Mouse (Mus musculus): ENCODE results near the gene Prkd3.

The Prkd3 gene

DNA sequence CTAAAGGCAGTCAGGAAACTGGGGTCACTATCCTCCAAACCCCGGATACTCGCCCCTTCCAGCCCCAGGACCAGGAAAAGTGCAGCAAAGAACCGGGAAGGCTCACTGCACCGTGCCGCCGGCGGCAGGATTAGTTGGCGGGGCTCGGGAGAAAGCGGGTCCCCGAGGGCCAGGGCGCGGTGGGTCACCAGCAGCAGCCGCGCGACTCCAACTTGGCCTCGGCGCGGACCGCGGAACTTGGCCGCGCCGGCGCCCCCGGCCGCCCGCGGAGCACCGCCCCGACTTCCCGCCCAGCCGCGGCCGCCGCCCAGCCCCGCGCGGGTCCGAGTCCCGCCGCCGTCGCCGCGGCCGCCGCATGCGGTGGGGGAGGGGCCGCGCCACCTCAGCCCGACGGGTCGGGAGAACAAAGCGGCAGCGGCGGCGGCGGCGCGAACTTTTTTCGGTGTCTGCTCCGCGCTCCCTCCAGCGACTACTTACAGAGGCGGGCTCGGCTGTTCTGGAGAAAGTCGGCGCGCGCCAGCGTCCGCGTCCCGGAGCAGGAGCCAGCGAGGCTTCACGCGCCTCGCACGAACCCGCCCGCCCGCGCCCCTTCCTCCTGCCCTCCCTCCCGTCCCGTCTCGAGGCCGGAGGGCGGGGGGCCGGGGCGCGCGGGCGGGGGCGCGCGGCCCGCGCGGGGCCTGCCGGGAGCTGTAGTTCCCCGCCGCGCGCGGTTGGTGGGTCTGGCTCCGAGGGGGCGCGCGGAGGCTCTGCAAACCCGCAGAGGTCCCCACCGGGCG is at the start of gene Prkd3:
Gene Prkd3, minus strand, starts transcription at position 609 of the 776 bp plus-strand sequence.
- DNase-seq (ENCODE audit: low read depth), result no peak

DNA sequence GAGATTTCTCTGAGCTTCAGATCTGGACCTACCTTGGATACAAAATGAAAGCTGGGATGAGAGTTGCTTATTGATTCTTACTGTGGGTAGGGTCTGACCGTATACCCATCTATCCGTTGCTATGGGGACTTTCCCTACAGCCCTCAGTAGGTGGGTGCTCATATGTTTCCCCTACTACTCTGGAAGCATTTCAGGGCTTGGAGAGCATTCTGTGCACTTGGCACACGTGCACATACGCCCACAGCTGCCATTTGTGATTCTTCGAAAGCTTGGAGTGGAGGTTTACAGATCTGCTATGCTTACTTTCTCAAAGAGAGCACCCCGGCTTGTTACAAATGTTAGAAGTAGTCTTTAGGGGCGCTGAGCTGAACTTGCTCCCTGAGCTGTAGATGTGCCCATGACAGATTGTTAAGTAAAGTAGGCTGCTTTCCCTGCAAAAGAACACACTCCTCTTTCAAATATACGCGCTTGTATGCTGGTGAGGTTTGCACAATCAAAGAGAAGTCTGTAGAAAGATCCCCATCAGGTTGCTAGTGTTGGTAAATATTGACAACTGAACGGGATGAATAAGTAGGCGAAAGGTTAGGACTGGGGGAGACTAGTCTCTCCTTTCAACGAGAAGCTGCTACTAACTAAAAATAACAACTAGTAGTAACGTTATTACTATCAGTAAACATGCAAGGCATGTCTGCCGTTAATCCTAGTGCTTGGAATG is 49.3 kb upstream of the Prkd3 start:
- DNase-seq (ENCODE audit: low read depth), result no peak

DNA sequence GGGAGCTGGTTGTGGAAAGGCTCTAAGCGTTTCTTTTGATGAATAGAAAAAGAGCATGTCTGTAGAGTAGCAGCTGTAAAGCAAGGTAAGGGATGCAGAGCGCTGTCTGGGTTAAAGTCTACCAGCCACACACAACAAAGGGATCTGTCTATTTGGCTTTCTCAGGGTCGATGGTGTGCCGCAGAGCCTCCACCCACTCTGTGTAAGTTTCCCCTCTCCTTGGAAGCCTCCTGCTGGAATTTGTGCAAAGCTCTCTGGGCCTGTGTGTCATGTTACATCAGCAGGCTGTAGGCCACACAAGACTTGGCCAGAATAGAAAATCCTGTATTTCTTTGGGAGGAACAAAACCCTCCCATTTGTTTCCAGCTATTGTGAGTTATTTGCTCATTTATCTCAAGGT is 48.4 kb upstream of the Prkd3 start:
- DNase-seq (ENCODE audit: low read depth), result no peak

DNA sequence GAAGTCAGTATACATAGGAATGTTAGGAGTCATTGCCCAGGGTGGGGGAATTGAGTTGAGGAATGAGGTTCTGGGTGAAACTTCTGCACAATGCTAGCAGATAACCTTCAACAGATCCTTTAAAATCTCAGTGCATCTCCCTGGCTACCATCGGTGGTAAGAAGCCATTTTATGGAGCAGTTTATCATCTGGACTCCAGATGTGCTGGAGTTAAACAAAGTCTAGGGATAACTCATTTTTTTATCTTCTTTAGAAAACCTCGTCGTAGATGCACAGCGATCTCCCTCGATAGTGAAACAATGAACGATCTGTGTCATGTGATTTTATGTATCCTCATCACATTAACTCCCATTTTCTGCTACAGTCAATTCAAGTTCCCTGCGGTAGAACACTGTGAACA is 48.0 kb upstream of the Prkd3 start:
- DNase-seq (ENCODE audit: low read depth), result no peak

DNA sequence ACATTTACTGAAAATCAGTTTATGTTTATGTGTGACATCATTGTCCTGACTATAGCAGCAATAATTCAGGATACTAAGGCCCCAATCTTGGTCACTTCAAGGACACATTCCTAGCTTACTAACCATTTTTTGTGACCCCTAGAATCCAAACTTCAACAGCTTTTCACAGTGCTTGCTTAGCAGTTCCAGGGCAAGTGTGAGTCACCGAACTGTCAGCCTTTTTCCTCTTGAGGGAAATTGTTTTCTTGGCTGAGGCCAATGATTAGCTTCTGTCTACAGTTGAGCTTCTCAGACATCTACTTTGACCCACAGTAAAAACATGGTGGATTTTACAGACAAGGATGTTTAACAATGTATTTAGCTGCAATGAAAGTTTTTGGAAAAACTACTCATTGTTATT is 43.6 kb upstream of the Prkd3 start:
- DNase-seq (ENCODE audit: low read depth), result peak; percentile 41

DNA sequence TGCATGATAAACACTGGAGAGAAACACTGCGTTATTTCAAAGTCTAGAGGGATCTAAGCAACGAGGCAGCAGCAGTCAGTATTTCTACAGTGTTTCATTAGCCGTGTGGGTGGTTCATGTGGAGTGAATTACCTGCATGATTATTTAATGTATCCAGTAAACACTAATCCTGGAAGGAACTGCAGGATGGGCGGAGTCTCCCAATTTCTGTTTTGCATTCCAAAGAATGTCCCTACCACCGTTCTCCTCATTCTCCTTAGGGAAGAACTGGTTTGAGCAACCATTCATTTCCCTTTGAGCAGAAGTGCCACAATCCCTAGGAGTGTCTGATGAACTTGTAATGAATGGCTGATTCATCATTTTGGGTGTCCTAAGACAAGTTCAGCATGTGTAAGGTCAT is 39.6 kb upstream of the Prkd3 start:
- no peak for DNase-seq (ENCODE audit: low read depth)

DNA sequence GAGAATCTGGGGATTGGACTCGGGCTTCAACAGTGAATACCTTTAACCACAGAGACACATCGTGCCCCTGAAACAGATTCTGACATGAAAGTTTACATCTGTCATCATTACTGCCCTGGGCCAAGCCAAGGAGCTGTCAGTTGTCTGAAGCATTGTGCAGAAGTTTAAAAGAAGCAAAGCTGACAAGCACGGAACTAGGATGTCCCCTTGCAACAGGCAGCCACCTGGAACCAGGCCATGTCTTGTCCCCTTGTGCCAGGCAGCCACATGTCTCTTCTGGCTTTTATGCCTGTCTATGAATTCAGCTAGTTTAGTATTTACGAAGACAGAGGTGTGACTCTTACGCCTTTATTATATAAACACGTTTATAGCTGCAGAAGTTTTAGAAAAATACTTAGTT is 37.7 kb upstream of the Prkd3 start:
- no peak for DNase-seq (ENCODE audit: low read depth)

DNA sequence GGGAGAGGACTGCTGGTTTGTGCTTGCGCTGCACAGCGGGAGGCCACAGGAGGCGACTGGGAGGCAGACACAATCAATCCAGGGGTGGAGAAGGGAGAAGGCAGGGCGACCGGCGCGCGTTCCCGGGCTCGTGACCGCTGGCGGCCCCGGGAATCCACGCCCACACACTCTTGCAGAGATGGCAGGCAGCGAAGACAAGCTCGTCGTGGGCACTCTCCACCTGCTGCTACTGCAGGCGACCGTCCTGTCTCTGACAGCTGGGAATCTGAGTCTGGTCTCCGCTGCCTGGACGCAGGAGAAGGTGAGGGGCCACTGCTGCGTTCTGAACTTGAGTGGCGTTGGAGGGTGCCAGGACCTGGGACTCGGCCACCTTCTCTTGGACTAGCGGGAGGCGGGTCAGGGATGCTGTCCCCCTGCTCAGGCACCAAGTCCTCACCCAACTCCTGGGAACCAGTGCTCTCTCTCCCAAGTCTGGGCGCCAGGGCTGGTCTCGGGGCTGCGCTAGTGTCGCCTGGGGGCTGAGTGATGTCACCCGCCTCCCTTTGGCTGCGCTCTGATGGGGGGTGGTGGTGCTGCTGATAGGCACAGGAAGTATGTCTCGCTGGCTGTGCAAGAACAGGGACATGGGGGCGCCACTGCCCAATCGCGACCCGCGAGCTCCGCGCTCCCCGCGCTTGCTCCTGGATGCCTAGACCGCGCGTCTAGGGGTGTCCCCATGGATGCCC is 31.6 kb upstream of the Prkd3 start:
- DNase-seq (ENCODE audit: low read depth), result no peak

DNA sequence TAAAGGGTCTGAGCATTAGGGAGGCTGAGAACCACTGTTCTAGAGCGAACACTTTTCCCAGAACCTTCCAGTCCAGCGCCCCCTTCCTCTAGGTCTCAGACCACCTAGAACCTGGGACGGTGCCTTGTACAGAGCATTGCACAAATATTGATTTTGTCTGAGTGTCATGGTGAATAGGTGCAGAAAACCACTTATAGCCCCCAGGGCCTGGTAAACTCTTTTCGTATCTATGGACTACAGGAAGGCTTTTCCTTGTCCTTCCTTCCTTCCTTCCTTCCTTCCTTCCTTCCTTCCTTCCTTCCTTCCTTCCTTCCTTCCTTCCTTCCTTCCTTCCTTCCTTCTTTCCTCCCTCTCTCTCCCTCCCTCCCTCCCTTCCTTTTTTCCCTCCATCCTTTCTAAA is 31.0 kb upstream of the Prkd3 start, which contains the start of gene Qpct:
Gene Qpct, plus strand, starts transcription at position 301 of the 400 bp plus-strand sequence.
- no peak for DNase-seq (ENCODE audit: low read depth)

DNA sequence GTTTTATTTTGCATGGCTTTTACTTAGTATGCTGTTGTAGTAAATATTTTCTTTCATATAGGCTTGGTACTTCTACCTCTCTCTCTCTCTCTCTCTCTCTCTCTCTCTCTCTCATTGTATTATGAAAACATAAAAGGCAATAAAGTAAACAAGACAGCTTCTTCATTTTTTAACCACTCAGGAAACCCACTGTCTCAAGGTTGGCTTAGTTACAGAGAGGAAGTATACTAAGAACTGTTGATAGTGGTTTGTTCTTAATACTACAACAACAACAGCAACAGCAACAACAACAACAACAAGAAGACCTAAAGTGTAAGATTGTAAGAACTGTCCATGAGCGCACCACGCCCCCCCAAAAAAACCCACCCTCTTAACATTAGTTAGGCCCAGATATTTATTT is 23.1 kb upstream of the Prkd3 start:
- DNase-seq (ENCODE audit: low read depth), result peak; percentile 21

DNA sequence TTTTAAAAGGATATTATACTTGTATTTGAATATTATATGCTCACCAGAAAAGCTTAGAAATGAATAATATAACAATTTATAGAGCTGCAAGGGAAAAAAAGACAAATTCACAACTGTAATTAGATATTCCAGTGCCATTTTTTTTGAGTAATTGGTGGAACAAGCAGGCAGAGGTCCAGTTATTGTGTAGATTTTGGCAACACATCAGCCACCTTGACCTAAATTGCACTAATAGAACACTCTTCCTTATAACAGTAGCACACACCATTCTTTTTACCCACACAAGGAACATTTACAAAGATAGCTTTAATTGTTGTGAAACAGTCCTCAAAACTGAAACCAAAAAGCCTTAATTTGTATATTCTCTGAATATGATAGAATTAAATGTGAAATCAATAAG is 19.0 kb upstream of the Prkd3 start:
- DNase-seq (ENCODE audit: low read depth), result no peak

DNA sequence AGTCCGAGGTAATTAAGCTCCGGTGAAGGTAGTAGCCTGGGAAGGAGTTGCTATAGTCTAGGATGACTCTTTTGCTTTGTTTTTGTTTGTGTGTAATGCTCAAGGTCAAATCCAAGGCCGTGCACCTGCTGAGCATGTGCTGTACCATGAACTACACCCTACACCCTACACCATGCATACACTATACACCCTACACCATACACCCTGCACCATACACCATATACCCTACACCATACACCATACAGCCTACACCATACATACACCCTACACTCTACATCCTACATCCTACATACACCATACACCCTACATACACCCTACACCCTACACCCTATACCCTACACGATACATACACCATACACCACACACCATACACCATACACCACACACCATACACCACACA is 12.2 kb upstream of the Prkd3 start:
- no peak for DNase-seq (ENCODE audit: low read depth)

DNA sequence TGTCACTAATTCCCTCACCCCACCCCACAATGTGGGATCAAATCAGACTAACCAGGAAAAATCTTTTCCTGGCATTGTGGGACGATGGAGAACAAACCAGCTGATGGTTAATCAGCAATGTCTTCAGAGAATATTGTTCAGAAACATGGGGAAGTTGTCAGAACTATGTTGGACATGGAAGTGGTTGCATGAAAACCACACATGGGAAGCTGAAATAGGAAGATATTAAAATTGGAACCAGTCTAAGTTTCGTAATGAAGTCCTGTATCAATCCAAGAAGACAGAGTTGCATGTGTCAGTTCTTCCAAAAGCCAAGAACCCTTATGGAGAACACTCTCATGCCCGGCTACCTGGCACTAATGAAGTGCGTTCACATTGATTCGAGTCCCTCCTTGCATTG is 11.0 kb upstream of the Prkd3 start:
- DNase-seq (ENCODE audit: low read depth), result no peak

DNA sequence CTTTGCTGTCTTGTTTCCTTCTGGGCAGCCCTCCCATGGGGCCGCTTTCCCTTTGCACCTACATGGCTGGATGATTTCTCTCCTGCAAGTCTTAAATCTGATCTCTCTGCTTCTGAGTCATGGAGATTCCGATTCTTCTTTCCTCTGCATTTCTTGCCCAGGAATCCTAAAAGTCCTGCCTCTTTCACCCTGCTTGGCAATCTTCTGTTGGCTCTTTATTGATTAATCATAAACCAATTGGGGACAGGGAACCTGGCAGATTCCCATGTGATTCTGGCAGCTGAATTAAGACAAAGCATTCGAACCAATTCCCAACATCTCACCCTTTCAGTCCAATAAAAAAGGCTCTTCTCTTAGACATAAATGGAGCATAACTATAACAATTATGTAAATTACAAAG is 8.6 kb upstream of the Prkd3 start:
- no peak for DNase-seq (ENCODE audit: low read depth)

DNA sequence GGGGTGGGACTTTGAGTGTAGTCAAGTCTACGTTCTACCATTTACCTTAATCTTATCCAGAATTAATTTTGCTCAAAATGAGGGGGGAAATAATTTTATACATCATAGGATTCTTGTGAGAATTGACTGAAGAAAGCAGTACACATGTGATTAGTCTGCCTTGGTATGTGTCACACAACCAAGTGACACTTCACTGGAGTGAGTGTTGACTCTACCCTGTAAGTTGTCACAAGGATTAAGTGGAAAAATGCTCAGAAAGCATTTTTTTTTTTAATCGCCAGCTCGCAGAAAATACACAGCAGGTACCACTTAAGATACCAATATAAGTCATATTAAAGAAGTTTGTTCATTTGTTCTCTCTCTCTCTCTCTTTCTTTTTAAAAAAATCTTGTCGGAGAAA is 3.9 kb upstream of the Prkd3 start:
- DNase-seq (ENCODE audit: low read depth), result no peak

DNA sequence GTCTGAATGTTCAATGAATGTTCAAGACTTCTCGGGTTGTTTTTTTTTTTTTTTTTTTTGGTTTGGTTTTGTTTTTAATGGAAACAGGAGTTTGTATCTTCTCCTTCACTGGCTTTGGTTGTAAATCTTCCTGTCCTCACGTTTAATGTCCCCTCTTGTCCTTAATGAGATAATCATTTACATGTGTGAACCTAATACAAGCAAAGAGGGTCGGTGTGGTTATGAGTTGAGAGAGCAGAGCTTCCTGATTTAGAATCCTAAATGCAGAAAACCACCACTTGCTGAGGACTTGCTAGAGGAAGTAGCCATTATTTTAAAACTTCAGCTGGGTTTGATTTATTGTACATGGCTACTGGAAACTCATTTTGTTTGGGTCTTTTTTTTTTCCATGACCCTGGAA is 2.1 kb upstream of the Prkd3 start:
- DNase-seq (ENCODE audit: low read depth), result no peak

DNA sequence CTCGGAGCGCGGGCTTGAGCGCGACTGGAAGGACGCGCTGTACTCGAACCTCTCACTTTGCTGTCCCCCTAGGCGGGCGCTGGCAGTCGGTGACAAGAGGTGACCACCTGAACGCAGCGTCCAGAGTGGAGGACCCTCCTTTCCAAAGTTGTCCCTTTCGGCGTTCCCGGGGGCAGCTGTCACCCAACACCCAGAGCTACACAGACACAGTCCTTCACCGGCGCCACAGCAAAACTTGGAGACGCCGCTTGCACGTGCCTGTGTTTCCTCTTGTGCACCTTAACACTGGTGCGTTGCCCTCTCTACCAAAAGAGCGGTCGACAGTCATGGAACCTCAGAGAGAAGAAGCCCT is 344 bp upstream of the Prkd3 start:
- DNase-seq (ENCODE audit: low read depth), result no peak

DNA sequence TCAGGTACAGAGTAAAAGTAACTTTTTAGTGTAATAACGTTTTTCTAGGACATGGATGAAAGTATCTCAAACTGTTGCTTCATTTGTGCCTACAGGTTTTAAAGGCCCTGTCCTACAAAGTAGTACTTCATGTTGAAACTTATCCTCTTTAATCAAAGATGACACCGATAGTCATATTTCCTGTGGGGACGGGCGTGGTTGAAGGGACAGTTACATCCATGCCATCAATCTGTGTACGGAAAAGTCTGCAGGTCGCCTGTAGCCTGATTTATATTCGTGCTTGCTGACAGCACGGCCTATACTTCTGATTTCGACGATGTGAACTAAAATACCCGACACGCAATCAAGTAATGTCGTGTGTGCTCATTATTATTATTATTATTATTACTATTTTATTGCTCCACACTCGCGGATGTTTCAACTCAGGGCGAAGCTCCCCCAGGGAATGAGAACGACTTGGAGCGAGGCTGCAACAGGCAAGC is 849 bp downstream of the Prkd3 start:
- peak; percentile 36 for DNase-seq (ENCODE audit: low read depth)

DNA sequence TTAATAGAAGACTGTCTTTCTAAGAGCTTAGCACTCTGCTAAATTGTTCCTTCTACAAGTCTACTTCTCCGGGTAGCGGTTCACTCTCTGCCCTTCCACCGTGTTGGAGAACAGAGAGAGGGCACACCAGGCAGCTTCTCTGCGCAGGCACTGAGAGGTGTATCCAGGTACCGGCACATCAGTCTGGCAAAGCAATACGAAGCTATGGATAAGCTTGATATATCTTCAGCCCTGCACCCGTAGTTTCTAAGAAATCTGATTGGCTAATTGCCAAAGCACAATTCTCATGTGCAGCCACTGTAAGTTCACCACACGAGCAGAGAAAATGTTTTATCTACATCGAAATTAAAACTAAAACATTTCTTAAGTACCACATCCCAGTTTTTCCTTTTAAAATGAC is 2.2 kb downstream of the Prkd3 start:
- no peak for DNase-seq (ENCODE audit: low read depth)

DNA sequence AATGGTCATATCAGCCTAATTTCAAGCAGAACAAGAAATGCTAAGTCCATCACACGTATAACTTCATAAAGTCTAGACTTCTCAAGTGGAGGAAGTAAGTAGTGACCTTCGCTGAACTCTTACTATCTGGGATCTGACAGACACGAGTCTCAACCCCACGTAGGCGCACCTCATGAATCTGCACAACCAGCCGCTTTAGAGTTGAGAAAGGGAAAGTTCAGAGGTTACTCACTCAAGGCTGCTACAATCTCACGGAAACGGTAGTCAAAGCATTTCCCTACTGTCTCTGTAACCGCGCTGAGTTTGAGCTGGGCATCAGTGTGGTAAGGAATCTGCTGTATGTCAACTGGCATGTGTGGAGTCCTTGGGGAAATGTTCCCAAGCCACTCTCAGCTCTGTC is 4.8 kb downstream of the Prkd3 start:
- DNase-seq (ENCODE audit: low read depth), result peak; percentile 38

DNA sequence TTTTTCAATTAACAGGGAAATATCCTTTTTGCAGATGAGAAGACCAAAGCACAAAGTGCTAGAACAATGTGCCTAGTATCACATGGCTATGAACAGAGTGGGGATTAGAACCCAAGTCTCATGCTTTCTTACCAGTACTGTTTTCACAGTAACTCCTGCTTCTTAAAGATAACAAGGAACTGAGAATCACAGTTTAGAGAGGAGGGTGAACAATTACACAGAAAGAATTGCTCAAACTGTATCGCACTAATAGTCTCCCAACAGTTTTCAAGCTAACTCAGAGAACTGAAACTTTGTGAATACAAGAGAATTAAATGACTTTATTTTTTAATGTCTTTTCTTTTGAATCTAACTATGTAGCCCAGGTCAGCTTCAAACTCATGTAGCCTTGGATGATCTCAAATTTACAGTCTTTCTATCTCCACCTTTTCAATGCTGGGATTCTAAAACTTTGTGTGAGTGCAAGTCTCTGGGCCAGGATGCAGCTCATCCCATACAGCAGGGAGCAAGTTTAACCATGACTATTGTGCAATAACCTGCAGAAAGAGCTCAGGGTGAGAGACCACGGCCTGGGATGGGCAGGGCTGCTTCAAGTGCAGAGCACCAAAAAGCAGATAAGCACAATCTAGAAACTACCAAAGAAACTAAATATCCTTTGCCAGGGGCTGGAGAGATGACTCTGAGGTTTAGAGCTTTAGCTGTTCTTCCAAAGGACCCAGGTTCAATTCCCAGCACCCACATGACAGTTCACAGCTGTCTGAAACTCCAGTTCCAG is 5.5 kb downstream of the Prkd3 start:
- DNase-seq (ENCODE audit: low read depth), result peak; percentile 65

DNA sequence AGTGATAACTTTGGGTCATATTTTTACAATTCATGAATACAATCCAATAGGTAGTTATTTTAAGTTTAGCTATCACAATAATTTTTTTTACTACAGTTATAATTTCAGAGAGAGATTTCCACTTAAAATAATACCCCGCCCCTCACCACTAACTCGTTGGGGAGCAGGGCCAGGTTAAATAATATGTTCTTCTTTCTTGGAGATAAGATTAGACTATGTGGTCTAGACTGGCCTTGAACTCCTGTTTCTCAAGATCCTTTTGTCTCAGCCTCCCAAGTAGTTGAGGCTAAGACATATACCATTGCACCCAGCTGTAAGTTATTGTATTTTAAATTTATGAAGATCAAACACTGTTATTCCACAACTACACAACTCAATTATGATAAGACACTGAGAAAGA is 7.0 kb downstream of the Prkd3 start:
- peak; percentile 49 for DNase-seq (ENCODE audit: low read depth)
